Mouse (Mus musculus): ENCODE data around the gene Fnip2. TPM values are rescaled to one million over a fixed set of nuclear protein-coding genes. Genes with fewer than 3 reads are reported as not detected.

The Fnip2 gene
- polyA plus RNA-seq, 1 experiment from 2014 or later: 9.9 TPM

GRCm38 (mm10) chr3:79537626-79538203 is 29.9 kb downstream of the Fnip2 start:
- no peaks in the 10 kb centered on the region for H3K9me3 ChIP-seq (ENCODE audit: control insufficient read depth, low read length)
- no peaks in the 10 kb centered on the region for H3K4me1 ChIP-seq (replicated peaks; ENCODE audit: control insufficient read depth, insufficient read depth, low read length)
- WGBS: 90% methylated on average over 3 of the region's 3 CpGs
- DNase-seq (ENCODE audit: low spot score): no peak
- H3K4me2 ChIP-seq (replicated peaks): no peak overlapping the region
- H3K27ac ChIP-seq: no peak overlapping the region
- H3K4me3 ChIP-seq (replicated peaks; ENCODE audit: low read length): no peak overlapping the region
- H3K27me3 ChIP-seq (ENCODE audit: control insufficient read depth, insufficient read depth, low read length): no peaks in the 10 kb centered on the region
- no peak overlapping the region for H3K9ac ChIP-seq
- H3K36me3 ChIP-seq (replicated peaks; ENCODE audit: control insufficient read depth, insufficient read depth): no peaks in the 10 kb centered on the region
- ATAC-seq (ENCODE audit: low FRiP score): no peak

- Histone ChIP-seq H3K27ac (no peak overlapping the region), H3K27me3 (ENCODE audit: control insufficient read depth, insufficient read depth, low read length) (no peaks in the 10 kb centered on the region), H3K9ac (no peak overlapping the region), H3K4me1 (replicated peaks; ENCODE audit: control insufficient read depth, insufficient read depth, low read length) (no peaks in the 10 kb centered on the region), H3K36me3 (replicated peaks; ENCODE audit: control insufficient read depth, insufficient read depth) (no peaks in the 10 kb centered on the region), H3K9me3 (ENCODE audit: control insufficient read depth, low read length) (no peaks in the 10 kb centered on the region), H3K4me3 (replicated peaks; ENCODE audit: low read length) (no peak overlapping the region), H3K4me2 (replicated peaks) (no peak overlapping the region)
- ATAC-seq (ENCODE audit: low FRiP score): no peak
- WGBS: 86% methylated on average over 7 of the region's 7 CpGs
- DNase-seq (ENCODE audit: low spot score): no peak
These were observed 30.6 kb downstream of the Fnip2 start for GRCm38 (mm10) chr3:79537023-79537422.

GRCm38 (mm10) chr3:79531581-79532271 is 35.9 kb downstream of the Fnip2 start:
- H3K27ac ChIP-seq: no peak overlapping the region
- no peaks in the 10 kb centered on the region for H3K36me3 ChIP-seq (replicated peaks; ENCODE audit: control insufficient read depth, insufficient read depth)
- no peaks in the 10 kb centered on the region for H3K4me1 ChIP-seq (replicated peaks; ENCODE audit: control insufficient read depth, insufficient read depth, low read length)
- H3K4me2 ChIP-seq (replicated peaks): no peak overlapping the region
- no peaks in the 10 kb centered on the region for H3K27me3 ChIP-seq (ENCODE audit: control insufficient read depth, insufficient read depth, low read length)
- 78% methylated on average over 9 of the region's 9 CpGs for WGBS
- ATAC-seq (ENCODE audit: low FRiP score): no peak
- no peak overlapping the region for H3K4me3 ChIP-seq (replicated peaks; ENCODE audit: low read length)
- no peak overlapping the region for H3K9ac ChIP-seq
- no peak for DNase-seq (ENCODE audit: low spot score)
- H3K9me3 ChIP-seq (ENCODE audit: control insufficient read depth, low read length): no peaks in the 10 kb centered on the region

- H3K27me3 ChIP-seq (ENCODE audit: control insufficient read depth, insufficient read depth, low read length): no peaks in the 10 kb centered on the region
- H3K9ac ChIP-seq: no peak overlapping the region
- no peaks in the 10 kb centered on the region for H3K36me3 ChIP-seq (replicated peaks; ENCODE audit: control insufficient read depth, insufficient read depth)
- no peaks in the 10 kb centered on the region for H3K9me3 ChIP-seq (ENCODE audit: control insufficient read depth, low read length)
- DNase-seq (ENCODE audit: low spot score): no peak
- H3K4me3 ChIP-seq (replicated peaks; ENCODE audit: low read length): no peak overlapping the region
- no peak overlapping the region for H3K4me2 ChIP-seq (replicated peaks)
- H3K27ac ChIP-seq: no peak overlapping the region
- 88% methylated on average over 6 of the region's 6 CpGs for WGBS
- no peak for ATAC-seq (ENCODE audit: low FRiP score)
- H3K4me1 ChIP-seq (replicated peaks; ENCODE audit: control insufficient read depth, insufficient read depth, low read length): no peaks in the 10 kb centered on the region
These were observed 38.0 kb downstream of the Fnip2 start for GRCm38 (mm10) chr3:79529499-79530096.

- WGBS: 66% methylated on average over 8 of the region's 8 CpGs
- DNase-seq (ENCODE audit: low spot score): no peak
These were observed 39.1 kb downstream of the Fnip2 start for GRCm38 (mm10) chr3:79528451-79528850.

GRCm38 (mm10) chr3:79527921-79528320 is 39.7 kb downstream of the Fnip2 start:
- Histone ChIP-seq H3K4me2 (replicated peaks) (no peak overlapping the region), H3K27ac (no peak overlapping the region), H3K36me3 (replicated peaks; ENCODE audit: control insufficient read depth, insufficient read depth) (no peaks in the 10 kb centered on the region), H3K4me3 (replicated peaks; ENCODE audit: low read length) (no peak overlapping the region), H3K4me1 (replicated peaks; ENCODE audit: control insufficient read depth, insufficient read depth, low read length) (no peaks in the 10 kb centered on the region), H3K9ac (no peak overlapping the region), H3K27me3 (ENCODE audit: control insufficient read depth, insufficient read depth, low read length) (no peaks in the 10 kb centered on the region), H3K9me3 (ENCODE audit: control insufficient read depth, low read length) (no peaks in the 10 kb centered on the region)
- 74% methylated on average over 8 of the region's 8 CpGs for WGBS
- DNase-seq (ENCODE audit: low spot score) (no peak), ATAC-seq (ENCODE audit: low FRiP score) (no peak)

More at GRCm38 (mm10) chr3:79528451-79528850, 39.1 kb downstream of the Fnip2 start:
- H3K9ac ChIP-seq: no peak overlapping the region
- H3K4me2 ChIP-seq (replicated peaks): no peak overlapping the region
- no peaks in the 10 kb centered on the region for H3K9me3 ChIP-seq (ENCODE audit: control insufficient read depth, low read length)
- no peak for ATAC-seq (ENCODE audit: low FRiP score)
- H3K4me3 ChIP-seq (replicated peaks; ENCODE audit: low read length): no peak overlapping the region
- no peaks in the 10 kb centered on the region for H3K4me1 ChIP-seq (replicated peaks; ENCODE audit: control insufficient read depth, insufficient read depth, low read length)
- no peaks in the 10 kb centered on the region for H3K36me3 ChIP-seq (replicated peaks; ENCODE audit: control insufficient read depth, insufficient read depth)
- no peaks in the 10 kb centered on the region for H3K27me3 ChIP-seq (ENCODE audit: control insufficient read depth, insufficient read depth, low read length)
- no peak overlapping the region for H3K27ac ChIP-seq

- no peaks in the 10 kb centered on the region for H3K4me1 ChIP-seq (replicated peaks; ENCODE audit: control insufficient read depth, insufficient read depth, low read length)
- H3K27ac ChIP-seq: no peak overlapping the region
- ATAC-seq (ENCODE audit: low FRiP score) (no peak), DNase-seq (ENCODE audit: low spot score) (no peak)
- no peak overlapping the region for H3K9ac ChIP-seq
- no peaks in the 10 kb centered on the region for H3K27me3 ChIP-seq (ENCODE audit: control insufficient read depth, insufficient read depth, low read length)
- H3K4me3 ChIP-seq (replicated peaks; ENCODE audit: low read length): no peak overlapping the region
- no peak overlapping the region for H3K4me2 ChIP-seq (replicated peaks)
- WGBS: 93% methylated on average over 3 of the region's 3 CpGs
- no peaks in the 10 kb centered on the region for H3K36me3 ChIP-seq (replicated peaks; ENCODE audit: control insufficient read depth, insufficient read depth)
- no peaks in the 10 kb centered on the region for H3K9me3 ChIP-seq (ENCODE audit: control insufficient read depth, low read length)
These were observed 40.1 kb downstream of the Fnip2 start for GRCm38 (mm10) chr3:79527521-79527920.

GRCm38 (mm10) chr3:79523349-79523748 is 44.2 kb downstream of the Fnip2 start:
- Histone ChIP-seq H3K4me2 (replicated peaks) (no peak overlapping the region), H3K27ac (no peak overlapping the region)
- 91% methylated on average over 4 of the region's 4 CpGs for WGBS

GRCm38 (mm10) chr3:79519862-79520261 is 47.7 kb downstream of the Fnip2 start:
- Histone ChIP-seq H3K4me2 (replicated peaks) (no peak overlapping the region), H3K27ac (no peak overlapping the region), H3K4me1 (replicated peaks; ENCODE audit: control insufficient read depth, insufficient read depth, low read length) (peaks cover 19% of the 10 kb centered on the region), H3K36me3 (replicated peaks; ENCODE audit: control insufficient read depth, insufficient read depth) (peaks cover 3% of the 10 kb centered on the region; the same call in 1 of the 2 replicates), H3K9me3 (ENCODE audit: control insufficient read depth, low read length) (no peaks in the 10 kb centered on the region), H3K9ac (peak overlapping the region; percentile 39; the same call in 1 of the 2 replicates), H3K27me3 (ENCODE audit: control insufficient read depth, insufficient read depth, low read length) (no peaks in the 10 kb centered on the region), H3K4me3 (replicated peaks; ENCODE audit: low read length) (no peak overlapping the region)
- WGBS: 84% methylated on average over 9 of the region's 9 CpGs
- ATAC-seq (ENCODE audit: low FRiP score): no peak
- no peak for DNase-seq (ENCODE audit: low spot score)

More at GRCm38 (mm10) chr3:79523349-79523748, 44.2 kb downstream of the Fnip2 start:
- Histone ChIP-seq H3K4me1 (replicated peaks; ENCODE audit: control insufficient read depth, insufficient read depth, low read length) (peaks cover 15% of the 10 kb centered on the region), H3K27me3 (ENCODE audit: control insufficient read depth, insufficient read depth, low read length) (no peaks in the 10 kb centered on the region), H3K4me3 (replicated peaks; ENCODE audit: low read length) (no peak overlapping the region), H3K9me3 (ENCODE audit: control insufficient read depth, low read length) (no peaks in the 10 kb centered on the region), H3K9ac (no peak overlapping the region), H3K36me3 (replicated peaks; ENCODE audit: control insufficient read depth, insufficient read depth) (no peaks in the 10 kb centered on the region)
- no peak for ATAC-seq (ENCODE audit: low FRiP score)
- no peak for DNase-seq (ENCODE audit: low spot score)

Measured in hindbrain, embryonic 14.5 days (tissue).